Mouse (Mus musculus): ENCODE measurements around the gene 1700025C18Rik. TPM values are rescaled to one million over a fixed set of nuclear protein-coding genes. Genes with fewer than 3 reads are reported as not detected.
A peak's percentile ranks its signal among the peaks of the same experiment; 100 is the strongest.

The 1700025C18Rik gene
- polyA plus RNA-seq, 1 experiment from 2014 or later: not detected

DNA sequence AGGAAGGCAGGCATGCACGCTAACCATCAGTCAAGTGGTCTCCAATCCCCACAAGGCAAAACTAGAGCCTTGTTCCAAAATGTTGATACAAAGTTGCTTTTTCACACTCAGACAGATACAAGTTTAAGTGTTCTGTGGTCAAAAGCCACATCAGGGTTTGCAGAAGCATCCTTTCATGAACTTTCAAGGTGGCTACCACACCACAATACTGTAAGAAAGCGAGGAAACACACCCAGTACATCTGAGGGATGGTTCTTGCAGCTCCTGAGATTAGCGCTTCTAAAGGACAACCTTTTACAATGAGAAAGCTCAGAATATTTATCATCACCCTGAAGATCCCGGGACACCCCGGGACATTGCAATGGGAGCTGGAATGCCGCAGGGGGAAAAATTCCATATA, 57.2 kb downstream of the 1700025C18Rik start:
- no peak for ATAC-seq
- H3K27ac ChIP-seq: peak overlapping the region; percentile 9; the same call in 1 of the 2 replicates

DNA sequence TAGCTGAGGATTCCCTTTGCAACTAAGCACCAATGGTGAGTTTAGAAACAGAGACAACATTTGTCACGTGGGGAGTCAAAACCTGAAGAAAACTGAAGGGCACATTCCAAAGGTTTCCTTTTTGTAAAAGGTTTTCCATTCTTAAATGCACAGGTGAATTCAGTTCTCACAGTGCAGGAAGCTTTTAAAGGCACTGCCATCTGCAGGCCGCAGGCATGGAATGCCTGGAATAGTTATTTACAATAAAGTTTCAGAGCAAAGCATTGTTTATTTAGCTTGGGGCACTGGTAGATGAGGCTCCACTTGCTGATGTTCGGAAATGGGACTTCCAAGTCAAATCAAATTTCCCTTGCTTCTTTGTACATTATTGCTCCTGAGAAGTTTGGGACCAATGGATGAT, 58.0 kb downstream of the 1700025C18Rik start:
- Histone ChIP-seq H3K27me3 (replicated peaks) (no peaks in the 10 kb centered on the region; the same call in 1 of the 2 replicates), H3K9ac (no peak overlapping the region), H3K4me1 (peaks cover 37% of the 10 kb centered on the region), H3K9me3 (replicated peaks) (no peaks in the 10 kb centered on the region), H3K4me3 (no peak overlapping the region), H3K4me2 (peak overlapping the region; percentile 89; the same call in 1 of the 2 replicates), H3K27ac (no peak overlapping the region), H3K36me3 (0 out of 2 replicates have a peak, but pooled peaks cover 3% of the 10 kb centered on the region)
- WGBS (ENCODE audit: insufficient replicate concordance): 70% methylated on average over 3 of the region's 3 CpGs
- no peak for ATAC-seq

More for the DNA sequence above, 57.2 kb downstream of the 1700025C18Rik start:
- Histone ChIP-seq H3K27me3 (replicated peaks) (no peaks in the 10 kb centered on the region; the same call in 1 of the 2 replicates), H3K36me3 (0 out of 2 replicates have a peak, but pooled peaks cover 3% of the 10 kb centered on the region), H3K4me2 (peak overlapping the region; percentile 89), H3K4me1 (peaks cover 37% of the 10 kb centered on the region), H3K9ac (peak overlapping the region; percentile 92), H3K4me3 (peak overlapping the region; percentile 91), H3K9me3 (replicated peaks) (no peaks in the 10 kb centered on the region)
- WGBS (ENCODE audit: insufficient replicate concordance): 65% methylated on average over 6 of the region's 6 CpGs

Other genes with a start within 250 kb of the 1700025C18Rik start
- gene Pltp, start 233.0 kb downstream of the 1700025C18Rik start, polyA plus RNA-seq (2016; fragmentation: Nextera tagmentation; extraction: Ambion mirVana): 8.4 and 8.7 TPM in 2 replicates
- 48.6 and 51.5 TPM in 2 replicates for gene Pcif1, start 211.4 kb downstream of the 1700025C18Rik start, polyA plus RNA-seq (2016; fragmentation: Nextera tagmentation; extraction: Ambion mirVana)
- gene Zfp335, start 179.0 kb downstream of the 1700025C18Rik start, polyA plus RNA-seq (2016; fragmentation: Nextera tagmentation; extraction: Ambion mirVana): 10.5 and 11.2 TPM in 2 replicates
- gene Mmp9, start 150.0 kb downstream of the 1700025C18Rik start, polyA plus RNA-seq (2016; fragmentation: Nextera tagmentation; extraction: Ambion mirVana): 1.9 TPM in 2 replicates
- 0.50 and 0.63 TPM in 2 replicates for gene Slc12a5, start 129.9 kb downstream of the 1700025C18Rik start, polyA plus RNA-seq (2016; fragmentation: Nextera tagmentation; extraction: Ambion mirVana)
- 33.2 and 34.4 TPM in 2 replicates for gene Ncoa5, start 55.9 kb downstream of the 1700025C18Rik start, polyA plus RNA-seq (2016; fragmentation: Nextera tagmentation; extraction: Ambion mirVana)
- 3.2 and 3.9 TPM in 2 replicates for gene Cd40, start 35.1 kb downstream of the 1700025C18Rik start, polyA plus RNA-seq (2016; fragmentation: Nextera tagmentation; extraction: Ambion mirVana)
- 0.04 and 0.07 TPM in 2 replicates for gene Cdh22, start 144.1 kb upstream of the 1700025C18Rik start, polyA plus RNA-seq (2016; fragmentation: Nextera tagmentation; extraction: Ambion mirVana)
- gene Slc35c2, start 197.1 kb upstream of the 1700025C18Rik start, polyA plus RNA-seq (2016; fragmentation: Nextera tagmentation; extraction: Ambion mirVana): 41.6 and 46.2 TPM in 2 replicates
- 20.5 and 21.7 TPM in 2 replicates for gene Elmo2, start 235.7 kb upstream of the 1700025C18Rik start, polyA plus RNA-seq (2016; fragmentation: Nextera tagmentation; extraction: Ambion mirVana)